Mouse (Mus musculus) bone marrow macrophage, adult 2 months (primary cell): ENCODE measurements around the gene Slc13a2. TPM values are rescaled to one million over a fixed set of nuclear protein-coding genes. Genes with fewer than 3 reads are reported as not detected.
A peak's percentile ranks its signal among the peaks of the same experiment; 100 is the strongest.

Source experiments
- H3K27ac ChIP-seq: 2 replicates; pipeline ENCODE4 v1.5.1; 2012; ENCODE audit warnings: low read depth, low read length; ENCODE audit not compliant: insufficient read depth
- H3K4me1 ChIP-seq: 2 replicates; pipeline ENCODE4 v1.6.1; 2012; ENCODE audit warnings: low read length; ENCODE audit not compliant: control insufficient read depth, insufficient read depth
- H3K4me3 ChIP-seq: 2 replicates; pipeline ENCODE4 v1.5.1; 2012; ENCODE audit warnings: mild to moderate bottlenecking, low read length, moderate library complexity; ENCODE audit not compliant: insufficient read depth
- CTCF ChIP-seq: IDR thresholded peaks from 2 replicates; pipeline ENCODE4 v1.5.1; 2012; ENCODE audit warnings: low read depth, mild to moderate bottlenecking, low read length, moderate library complexity
- POLR2A ChIP-seq: IDR thresholded peaks from 2 replicates; pipeline ENCODE4 v1.6.1; 2012; ENCODE audit warnings: mild to moderate bottlenecking, low read depth, low read length, borderline replicate concordance
- polyA plus RNA-seq: library from polyadenylated mRNA; stranded (reverse); fragments of >200 nt; gene quantifications from 2 replicates; pipeline ENCODE4 v1.2.4, GENCODE M21; 2012; ENCODE audit not compliant: missing spikeins, insufficient read depth, insufficient read length

Slc13a2 gene
- polyA plus RNA-seq, 1 experiment = 1.2 TPM

DNA sequence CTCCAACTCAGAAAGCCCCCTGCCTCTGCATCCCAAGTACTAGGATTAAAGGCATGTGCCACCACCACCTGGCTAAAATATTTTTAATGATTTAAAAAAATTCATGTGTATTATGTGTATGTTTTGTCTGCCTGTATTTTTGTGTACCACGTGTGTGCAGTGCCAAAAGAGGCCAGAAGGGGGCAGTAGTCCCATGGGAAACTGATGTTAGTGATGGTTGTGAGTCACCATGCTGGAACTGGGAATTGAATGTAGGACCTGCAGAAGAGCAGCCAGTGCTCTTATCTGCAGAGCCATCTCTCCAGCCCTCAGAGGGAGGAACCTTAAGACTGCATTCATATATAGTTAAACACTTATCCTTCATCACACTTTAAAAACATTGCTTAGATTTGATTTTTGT, 39.9 kb upstream of the Slc13a2 start:
- no peak overlapping the region for H3K27ac ChIP-seq
- peaks cover 25% of the 10 kb centered on the region for H3K4me1 ChIP-seq
- no peak overlapping the region for H3K4me3 ChIP-seq
- TF ChIP-seq CTCF (peak; percentile 61), POLR2A (no peak)

DNA sequence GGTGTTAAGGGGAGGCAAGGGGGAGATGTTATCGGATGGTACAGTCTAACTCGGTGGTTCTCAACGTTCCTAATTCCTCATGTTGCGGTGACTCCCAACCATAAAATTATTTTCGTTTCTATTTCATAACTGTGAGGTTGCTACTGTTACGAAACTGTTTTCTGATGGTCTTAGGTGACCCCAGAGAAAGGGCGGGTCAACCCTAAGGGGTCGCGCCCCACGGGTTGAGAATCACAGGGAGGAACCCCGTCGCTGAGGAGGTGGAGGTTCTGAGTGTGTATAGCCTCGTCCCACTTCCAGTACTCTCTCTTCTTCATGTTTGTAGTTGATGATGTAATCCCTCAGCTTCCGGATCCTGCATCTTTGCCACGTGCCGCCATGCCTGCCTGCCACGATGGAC, 36.7 kb upstream of the Slc13a2 start:
- H3K27ac ChIP-seq = no peak overlapping the region
- peaks cover 5% of the 10 kb centered on the region for H3K4me1 ChIP-seq
- no peak overlapping the region for H3K4me3 ChIP-seq
- TF ChIP-seq CTCF (no peak), POLR2A (no peak)

DNA sequence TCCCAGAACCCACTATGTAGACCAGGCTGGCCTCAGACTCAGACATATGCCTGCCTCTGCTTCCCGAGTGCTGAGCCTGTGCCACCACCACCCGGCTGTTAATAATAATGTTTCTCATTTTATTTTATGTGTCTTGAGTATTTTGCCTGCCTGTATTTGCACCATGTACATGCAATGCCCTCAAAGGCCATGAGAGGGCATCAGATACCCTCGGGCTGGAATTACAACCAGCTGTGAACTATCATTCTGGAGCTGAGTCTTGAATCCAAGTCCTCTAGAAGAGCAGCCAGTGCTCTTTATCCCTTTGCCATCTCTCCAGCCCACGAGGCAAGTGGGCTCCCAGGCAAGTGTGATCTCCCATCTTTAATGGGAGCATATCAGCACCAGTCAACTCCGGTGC, 33.3 kb upstream of the Slc13a2 start:
- TF ChIP-seq CTCF = no peak
- no peak for TF ChIP-seq POLR2A
- Histone ChIP-seq H3K4me3 (no peak overlapping the region), H3K27ac (no peak overlapping the region), H3K4me1 (no peaks in the 10 kb centered on the region)

DNA sequence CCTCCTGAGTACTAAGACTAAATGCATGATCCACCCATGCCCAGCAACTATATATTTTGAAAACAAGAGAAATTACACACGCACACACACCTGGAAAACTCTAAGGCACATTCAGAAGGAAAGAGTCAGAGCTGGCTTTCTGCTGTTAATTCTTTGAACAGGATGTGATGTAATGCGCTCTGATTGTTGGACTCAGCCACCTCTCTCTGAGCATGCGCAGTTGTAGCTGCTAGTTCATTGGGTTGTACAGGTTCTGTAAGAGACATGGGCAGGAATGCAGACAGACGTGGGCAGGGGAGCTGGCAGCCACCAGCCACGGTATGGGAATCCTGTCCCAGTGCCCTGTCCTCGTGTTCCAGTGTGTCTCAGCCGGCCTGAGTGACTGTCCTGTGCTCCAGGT, 32.3 kb upstream of the Slc13a2 start:
- Histone ChIP-seq H3K27ac (no peak overlapping the region), H3K4me3 (no peak overlapping the region), H3K4me1 (no peaks in the 10 kb centered on the region)
- TF ChIP-seq POLR2A = no peak
- TF ChIP-seq CTCF = no peak

DNA sequence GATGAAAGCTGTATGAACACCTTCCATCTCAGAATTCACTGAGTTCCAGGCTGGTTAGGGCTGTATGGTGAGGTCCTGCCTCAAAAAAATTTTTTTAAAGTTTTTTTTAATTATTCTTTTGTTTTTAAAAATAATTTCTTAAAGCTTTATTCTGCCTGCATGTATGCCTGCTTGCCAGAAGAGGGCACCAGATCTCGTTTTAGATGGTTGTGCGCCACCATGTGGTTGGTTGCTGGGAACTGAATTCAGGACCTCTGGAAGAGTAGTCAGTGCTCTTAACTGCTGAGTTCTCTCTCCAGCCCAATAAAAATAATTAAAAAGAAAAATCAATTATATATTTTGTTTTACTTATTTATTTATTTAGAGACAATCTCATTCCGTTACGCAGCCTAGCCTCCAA, 31.7 kb upstream of the Slc13a2 start:
- H3K4me3 ChIP-seq = no peak overlapping the region
- no peak for TF ChIP-seq POLR2A
- peak; percentile 98 for TF ChIP-seq CTCF
- H3K27ac ChIP-seq = no peak overlapping the region
- no peaks in the 10 kb centered on the region for H3K4me1 ChIP-seq

DNA sequence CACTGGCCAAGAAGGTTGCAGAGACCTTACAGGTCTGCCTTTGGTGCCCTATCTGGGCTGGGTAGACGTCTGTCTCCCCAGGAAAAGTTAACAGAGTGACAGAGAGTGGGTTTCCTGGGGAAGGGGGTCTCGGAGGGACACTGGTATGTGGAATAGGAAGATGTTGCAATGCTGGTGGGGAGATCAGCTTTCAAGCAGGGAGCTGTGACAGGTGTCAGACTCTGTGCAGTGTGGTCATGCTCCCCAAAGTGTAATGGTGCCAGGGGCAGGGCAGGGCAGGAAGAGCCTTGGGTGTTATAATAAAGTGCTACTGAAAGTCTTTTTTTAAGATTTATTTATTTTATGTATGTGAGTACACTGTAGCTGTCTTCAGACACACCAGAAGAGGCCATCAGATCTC, 28.3 kb upstream of the Slc13a2 start:
- TF ChIP-seq CTCF = no peak
- no peak for TF ChIP-seq POLR2A
- H3K4me1 ChIP-seq = peaks cover 11% of the 10 kb centered on the region
- H3K4me3 ChIP-seq = no peak overlapping the region
- H3K27ac ChIP-seq = no peak overlapping the region

DNA sequence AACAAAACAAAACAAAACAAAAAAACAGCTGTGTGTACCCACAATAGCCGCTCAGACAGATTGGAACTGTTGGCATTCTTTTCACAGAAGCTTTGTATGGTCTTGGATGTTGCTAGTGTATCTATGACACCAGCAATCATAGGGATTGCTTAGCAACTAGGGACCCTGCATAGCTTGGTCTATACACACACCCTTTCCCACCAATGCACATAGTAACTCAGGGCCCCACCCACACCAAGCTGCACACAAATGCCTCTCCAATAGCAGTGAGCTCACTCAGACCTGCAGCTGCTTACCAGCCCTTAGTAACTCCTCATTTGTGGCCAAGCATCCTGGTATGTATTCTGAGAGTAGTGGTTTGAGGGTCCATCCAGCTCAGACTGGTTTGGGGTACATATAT, 26.2 kb upstream of the Slc13a2 start:
- Histone ChIP-seq H3K4me3 (no peak overlapping the region), H3K4me1 (peaks cover 11% of the 10 kb centered on the region), H3K27ac (no peak overlapping the region)
- TF ChIP-seq CTCF (no peak), POLR2A (no peak)

DNA sequence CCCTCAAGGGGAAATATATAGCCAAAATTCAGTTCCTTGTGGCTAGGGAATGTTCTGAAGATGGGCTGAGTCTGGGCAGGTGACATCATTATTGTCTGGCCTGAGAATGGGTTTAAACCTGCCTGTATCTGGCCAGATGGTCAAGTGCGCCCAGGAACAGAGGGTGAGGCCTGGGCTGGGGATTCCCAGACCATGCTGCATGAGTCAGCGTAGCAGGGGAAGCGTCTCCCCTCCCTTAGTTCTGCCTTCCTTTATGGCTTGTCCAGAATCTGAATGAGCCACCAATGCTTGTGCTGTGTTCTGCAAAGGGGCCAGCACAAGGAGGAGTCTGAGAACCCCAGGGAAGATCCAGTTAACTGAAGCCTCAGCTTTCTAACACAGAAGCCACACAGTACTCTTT, 25.2 kb upstream of the Slc13a2 start:
- H3K27ac ChIP-seq = 0 out of 2 replicates have a peak overlapping the region, but pooled peaks have one; percentile 20
- peaks cover 11% of the 10 kb centered on the region for H3K4me1 ChIP-seq
- no peak overlapping the region for H3K4me3 ChIP-seq
- TF ChIP-seq CTCF = no peak
- TF ChIP-seq POLR2A = no peak

DNA sequence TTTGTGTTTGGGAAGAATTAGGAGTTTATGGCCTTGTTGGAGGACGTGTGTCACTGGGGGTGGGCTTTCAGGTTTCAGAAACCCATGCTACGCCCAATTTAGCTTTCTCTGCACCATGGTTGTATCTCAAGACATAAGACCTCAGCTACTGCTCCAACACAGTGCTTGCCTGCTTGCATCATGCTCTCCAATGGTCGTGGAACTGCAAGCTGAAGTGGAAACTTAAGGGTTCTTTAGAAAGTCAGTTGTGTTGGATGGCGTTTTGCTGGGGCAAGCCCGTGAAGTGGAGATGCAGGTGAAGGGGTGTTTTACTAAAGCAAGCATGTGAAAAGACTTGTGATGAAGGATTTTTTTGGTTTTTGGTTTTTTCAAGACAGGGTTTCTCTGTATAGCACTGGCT, 21.1 kb upstream of the Slc13a2 start:
- no peak overlapping the region for H3K27ac ChIP-seq
- no peak overlapping the region for H3K4me3 ChIP-seq
- TF ChIP-seq CTCF (no peak), POLR2A (no peak)
- peaks cover 11% of the 10 kb centered on the region for H3K4me1 ChIP-seq

DNA sequence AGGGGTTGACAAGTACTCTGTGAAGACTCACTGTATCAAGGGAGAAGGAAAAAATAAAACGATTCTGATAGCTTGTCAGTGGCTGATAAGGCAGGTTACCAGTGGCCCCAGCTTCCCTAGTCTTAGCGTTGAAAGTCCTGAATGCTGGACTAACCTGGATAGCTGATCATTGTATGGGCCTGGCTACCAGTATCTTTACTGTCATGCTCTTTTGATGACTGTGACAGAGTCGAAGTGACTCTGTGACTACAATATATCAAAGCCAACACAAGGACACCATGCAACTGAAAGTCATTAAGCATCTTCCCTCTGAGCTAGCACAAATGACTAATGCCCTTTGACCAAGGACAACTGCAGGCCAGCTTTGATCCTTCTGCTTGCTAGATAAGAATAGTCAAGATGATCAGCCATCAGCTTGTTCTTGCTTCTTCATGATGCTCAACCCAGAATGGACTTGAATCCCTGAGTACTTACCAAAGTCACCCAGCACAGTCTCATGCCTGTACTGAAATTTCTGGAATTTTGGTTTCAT, 16.4 kb upstream of the Slc13a2 start:
- TF ChIP-seq POLR2A (no peak), CTCF (no peak)
- Histone ChIP-seq H3K4me3 (no peak overlapping the region), H3K4me1 (no peaks in the 10 kb centered on the region), H3K27ac (no peak overlapping the region)

DNA sequence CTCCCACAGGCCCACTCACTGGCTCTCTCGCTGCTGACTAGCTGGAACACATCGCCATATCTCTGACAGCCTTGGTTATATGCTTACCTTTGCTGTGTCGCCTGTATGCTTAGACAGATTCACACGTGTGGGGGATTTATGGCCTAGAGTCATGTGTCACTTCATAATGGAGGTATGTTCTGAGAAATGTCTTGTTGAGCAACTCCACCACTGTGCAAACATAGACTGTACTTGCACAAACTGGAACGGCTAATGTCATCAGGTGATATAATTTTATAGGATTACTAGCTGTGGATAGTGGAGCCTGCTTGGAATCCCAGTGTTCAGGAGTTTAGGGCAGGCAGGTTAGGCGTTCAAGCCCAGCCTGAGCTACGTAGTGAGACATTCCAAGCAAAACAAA, 15.2 kb upstream of the Slc13a2 start:
- Histone ChIP-seq H3K4me3 (no peak overlapping the region), H3K4me1 (no peaks in the 10 kb centered on the region), H3K27ac (no peak overlapping the region)
- TF ChIP-seq POLR2A = no peak
- TF ChIP-seq CTCF = no peak
